Mouse (Mus musculus) fibroblast of lung, adult 2 months (primary cell): Measurements from ENCODE around the gene Sh3gl2.

ENCODE experiments used
- DNase-seq: peaks from one replicate; pipeline ENCODE4 v3.0.0-alpha.2; 2011; ENCODE audit warnings: low read depth

Sh3gl2 gene

GRCm38 (mm10) chr4:85618746-85619145 is 413.8 kb downstream of the Sh3gl2 start:
- DNase-seq: no peak

DNA sequence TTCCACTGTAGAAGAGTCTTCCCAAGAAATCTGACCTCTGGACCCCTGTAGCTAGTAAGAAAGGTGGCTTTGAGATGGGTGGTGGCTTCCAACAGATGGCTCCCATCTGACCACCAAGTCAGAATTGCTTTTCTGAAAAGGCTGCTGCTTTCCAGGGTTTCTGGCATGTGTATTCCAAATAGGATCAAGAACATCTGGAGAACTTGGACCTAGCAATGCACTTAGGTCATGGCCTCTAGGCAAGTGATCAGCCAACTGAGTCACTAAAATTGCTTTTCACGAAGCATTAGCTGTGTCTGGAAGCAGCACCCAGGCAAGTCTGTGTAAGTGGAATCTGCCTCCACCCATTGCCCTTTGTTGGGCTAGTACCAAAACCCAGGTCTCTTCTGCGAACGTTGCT is 414.3 kb downstream of the Sh3gl2 start:
- DNase-seq: no peak

DNA sequence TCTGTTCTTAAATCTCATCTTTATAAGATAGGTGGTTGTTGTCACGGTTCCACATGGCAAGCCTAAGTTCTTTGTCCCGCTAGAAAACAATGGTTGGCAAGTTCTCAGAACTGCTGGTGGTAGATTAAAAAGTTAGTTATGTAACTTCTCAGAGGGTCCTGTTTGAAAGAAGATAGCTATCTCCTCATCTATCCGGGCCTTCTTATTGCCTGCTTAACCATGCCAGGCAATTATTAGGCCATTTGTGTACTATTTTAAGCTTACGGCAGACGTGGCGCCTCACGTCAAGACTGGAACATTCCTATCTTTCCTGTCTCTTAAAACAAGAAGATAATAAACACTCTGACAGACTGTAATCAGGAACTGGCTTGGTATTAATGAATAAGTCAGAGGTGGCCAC is 424.5 kb downstream of the Sh3gl2 start:
- no peak for DNase-seq

DNA sequence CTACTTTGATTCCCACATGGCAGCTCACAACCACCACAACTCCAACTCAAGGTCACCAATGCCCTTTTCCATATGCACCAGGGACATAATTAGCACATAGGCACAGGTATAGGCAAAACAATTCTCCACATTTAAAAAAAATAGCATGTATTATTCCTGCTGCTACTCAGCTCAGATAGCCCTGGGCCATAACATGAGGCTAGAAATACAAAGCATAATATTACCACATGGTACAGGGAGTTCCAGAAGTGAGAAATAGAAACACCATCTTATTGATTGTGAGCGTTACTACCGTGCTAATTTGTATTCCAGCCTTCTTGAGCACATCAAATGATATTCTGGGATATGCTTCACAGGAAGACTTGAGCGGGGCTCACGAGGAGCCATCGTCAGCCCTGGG is 464.3 kb downstream of the Sh3gl2 start:
- DNase-seq: no peak

DNA sequence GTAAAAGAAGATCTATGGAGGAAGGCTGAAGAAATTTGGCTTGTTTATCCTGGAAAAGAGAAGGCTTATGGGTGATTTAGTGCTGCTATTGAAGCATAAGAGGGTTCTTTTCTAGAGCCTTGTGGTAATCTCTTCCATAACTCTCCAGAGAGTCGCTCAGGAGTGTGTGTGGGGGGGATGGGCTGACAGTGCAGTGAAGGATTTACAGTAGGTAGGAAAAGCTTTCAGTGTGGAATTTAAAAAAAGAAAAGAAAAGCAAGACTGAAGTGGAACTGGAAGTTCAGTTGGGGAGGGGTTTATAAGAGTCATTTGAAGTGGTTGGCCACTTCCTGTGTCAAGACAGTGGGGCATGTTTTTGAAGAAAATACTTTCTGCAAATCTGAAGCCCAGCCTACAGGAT is 464.8 kb downstream of the Sh3gl2 start:
- no peak for DNase-seq

DNA sequence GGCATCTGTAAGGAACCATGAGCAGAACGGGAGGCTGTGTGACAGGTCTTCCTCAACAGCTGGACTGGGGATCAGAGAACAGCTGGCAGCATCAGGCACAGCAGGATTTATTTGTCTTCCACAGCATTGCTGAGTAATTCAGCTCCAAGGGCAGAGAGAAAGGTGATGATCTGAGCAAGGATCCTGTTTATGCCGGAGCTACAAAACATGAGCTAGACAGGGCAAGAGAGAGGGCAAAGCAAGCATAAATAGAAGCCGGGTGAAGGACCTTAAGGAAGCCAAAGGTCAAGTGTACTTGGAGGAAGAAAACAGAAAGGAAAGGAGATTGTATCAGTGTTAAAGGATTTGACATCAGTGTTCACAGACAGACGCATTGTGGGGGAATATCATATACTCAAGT is 467.4 kb downstream of the Sh3gl2 start:
- no peak for DNase-seq

GRCm38 (mm10) chr4:85677621-85678020 is 472.7 kb downstream of the Sh3gl2 start:
- no peak for DNase-seq

DNA sequence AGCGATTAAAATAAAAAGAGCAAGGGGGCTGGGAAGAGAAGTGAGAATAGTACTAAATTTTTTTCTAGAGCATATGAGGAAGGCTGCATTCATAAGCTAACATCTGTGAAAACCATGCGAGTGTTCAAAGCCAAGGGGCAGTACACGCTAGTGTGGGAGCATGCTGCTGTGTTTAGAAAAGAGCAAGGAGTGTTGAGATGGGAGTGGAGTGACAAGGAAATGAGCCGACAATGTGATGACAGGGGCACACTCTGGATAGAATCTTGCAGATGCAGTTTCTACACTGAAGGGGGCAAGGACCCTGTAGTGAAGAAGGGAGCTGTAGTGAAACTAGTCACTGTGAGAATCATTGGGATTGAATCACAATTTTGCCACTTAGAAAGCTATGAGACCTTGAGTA is 481.2 kb downstream of the Sh3gl2 start:
- no peak for DNase-seq
